Mouse (Mus musculus) fibroblast of lung, adult 2 months (primary cell): ENCODE results near the gene Tsks.

Experiments
- DNase-seq: peaks from one replicate; pipeline ENCODE4 v3.0.0-alpha.2; 2011; ENCODE audit warnings: low read depth

Tsks gene

GRCm38 (mm10) chr7:44951960-44952359, 9.0 kb downstream of the Tsks start:
- peak; percentile 62 for DNase-seq

- peak; percentile 91 for DNase-seq
Observed at GRCm38 (mm10) chr7:44952611-44953306, 9.8 kb downstream of the Tsks start.

GRCm38 (mm10) chr7:44953561-44953960, 10.6 kb downstream of the Tsks start:
- no peak for DNase-seq

DNA sequence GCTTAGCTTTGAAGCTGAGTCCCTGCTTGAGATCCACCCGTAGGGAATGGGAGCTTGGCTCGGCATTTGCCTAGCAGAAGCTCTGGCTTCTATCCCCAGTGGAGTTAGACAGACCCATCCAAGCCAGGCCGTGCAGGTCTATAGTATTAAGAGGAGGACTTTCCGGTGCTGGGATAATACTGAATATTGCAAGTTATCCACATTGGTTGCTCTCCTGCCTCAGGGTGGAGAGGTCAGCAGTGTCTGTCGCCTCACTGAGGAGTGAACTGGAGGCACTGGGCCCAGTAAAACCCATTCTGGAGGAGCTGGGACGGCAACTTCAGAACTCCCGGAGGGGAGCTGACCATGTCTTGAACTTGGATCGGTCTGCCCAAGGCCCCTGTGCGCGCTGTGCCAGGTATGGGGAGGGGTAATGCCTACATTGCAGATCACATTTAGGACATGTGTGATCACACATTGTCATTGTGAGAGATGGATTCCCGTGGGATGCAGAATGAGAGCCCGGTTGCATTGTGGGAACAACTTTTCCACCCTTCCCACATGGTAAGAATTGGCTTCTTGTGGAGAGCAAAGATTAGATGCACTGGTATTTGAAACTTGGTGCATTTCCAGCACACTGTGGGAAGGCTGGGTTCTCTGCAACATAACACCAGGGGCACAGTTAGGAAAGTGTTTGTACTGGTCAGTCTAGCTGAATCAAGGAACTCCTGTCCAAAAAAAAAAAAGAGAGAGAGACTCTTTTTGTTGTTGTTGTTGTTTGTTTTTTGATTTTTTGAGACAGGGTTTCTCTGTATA, 11.3 kb downstream of the Tsks start:
- DNase-seq = peak; percentile 86

GRCm38 (mm10) chr7:44955628-44956027, 12.6 kb downstream of the Tsks start:
- no peak for DNase-seq

DNA sequence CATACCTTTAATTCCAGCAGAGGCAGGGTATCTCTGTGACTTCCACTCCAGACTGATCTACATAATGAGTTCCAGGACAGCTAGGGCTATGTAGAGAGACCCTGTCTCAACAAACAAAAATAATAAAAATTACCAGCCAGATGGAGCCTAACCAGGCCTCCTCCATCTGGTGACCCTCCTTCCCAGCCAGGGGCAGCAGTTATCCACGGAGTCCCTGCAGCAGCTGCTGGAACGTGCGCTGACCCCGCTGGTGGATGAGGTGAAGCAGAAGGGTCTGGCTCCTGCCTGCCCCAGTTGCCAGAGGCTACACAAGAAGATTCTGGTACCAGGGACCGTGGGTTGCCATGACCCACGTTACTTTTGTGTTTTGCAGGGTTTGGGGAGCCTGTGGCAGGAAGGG, 13.3 kb downstream of the Tsks start:
- DNase-seq = no peak

GRCm38 (mm10) chr7:44957183-44957835, 14.3 kb downstream of the Tsks start:
- DNase-seq = no peak

GRCm38 (mm10) chr7:44958208-44958607, 15.2 kb downstream of the Tsks start:
- DNase-seq = no peak

DNA sequence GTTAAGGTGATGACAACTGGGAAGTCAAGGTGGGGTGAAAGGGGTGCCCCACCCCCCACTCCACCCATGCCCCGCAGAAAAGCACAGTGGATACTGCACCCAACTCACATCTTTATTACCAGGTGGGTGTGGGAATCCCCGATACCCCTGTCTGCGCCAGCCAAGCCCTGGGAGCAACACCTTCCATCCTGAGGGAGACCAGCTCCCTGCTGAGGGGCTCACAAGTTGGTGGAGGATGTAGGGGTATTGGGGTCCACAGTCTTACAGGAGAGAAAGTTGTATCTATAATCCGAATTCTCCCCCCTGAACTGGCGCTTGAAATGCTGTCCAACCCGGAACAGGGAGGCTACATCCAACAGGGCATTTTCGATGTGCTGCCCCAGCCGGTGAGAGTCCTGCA, 16.3 kb downstream of the Tsks start:
- no peak for DNase-seq

- DNase-seq = no peak
Observed at GRCm38 (mm10) chr7:44959874-44960511, 17.0 kb downstream of the Tsks start.

GRCm38 (mm10) chr7:44960512-44960910, 17.5 kb downstream of the Tsks start:
- DNase-seq = no peak

- DNase-seq = no peak
Observed at GRCm38 (mm10) chr7:44962337-44962736, 19.3 kb downstream of the Tsks start.

GRCm38 (mm10) chr7:44962831-44963230, 19.8 kb downstream of the Tsks start:
- no peak for DNase-seq

DNA sequence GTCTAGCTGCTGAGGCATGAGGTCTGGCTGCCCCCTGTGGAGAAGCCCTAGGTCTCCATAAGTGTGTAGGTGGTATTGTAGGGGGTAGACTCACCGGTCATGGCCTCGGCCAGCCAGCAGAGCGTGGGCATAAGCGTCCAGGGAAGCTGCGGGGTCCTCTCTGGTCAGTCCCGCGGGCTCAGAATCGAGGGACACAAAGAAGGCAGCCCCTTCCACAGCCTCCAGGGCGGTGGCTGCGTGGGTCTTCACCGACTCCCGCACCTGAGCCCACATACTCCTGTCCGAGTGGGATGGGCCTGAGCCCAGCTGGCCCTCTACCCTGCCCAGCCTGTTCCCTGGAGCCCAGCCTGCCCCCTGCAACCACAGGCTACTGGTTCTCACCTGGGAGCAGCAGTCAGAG, 22.0 kb downstream of the Tsks start:
- no peak for DNase-seq

DNA sequence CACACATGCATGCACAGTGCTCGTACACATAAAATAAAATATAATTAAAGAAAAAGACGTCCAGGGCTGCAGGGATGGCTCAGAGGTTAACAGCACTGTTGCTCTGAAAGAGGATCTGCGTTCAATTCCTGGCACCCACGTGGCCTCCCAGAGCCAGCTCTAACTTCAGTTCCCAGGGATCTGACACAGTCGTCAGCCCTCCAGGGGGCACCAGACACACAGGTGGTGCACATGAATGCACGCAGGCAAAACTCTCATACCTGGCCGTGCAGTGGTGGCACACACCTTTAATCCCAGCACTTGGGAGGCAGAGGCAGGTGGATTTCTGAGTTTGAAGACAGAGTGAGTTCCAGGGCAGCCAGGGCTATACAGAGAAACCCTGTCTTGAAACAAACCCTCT, 23.0 kb downstream of the Tsks start:
- DNase-seq = no peak

DNA sequence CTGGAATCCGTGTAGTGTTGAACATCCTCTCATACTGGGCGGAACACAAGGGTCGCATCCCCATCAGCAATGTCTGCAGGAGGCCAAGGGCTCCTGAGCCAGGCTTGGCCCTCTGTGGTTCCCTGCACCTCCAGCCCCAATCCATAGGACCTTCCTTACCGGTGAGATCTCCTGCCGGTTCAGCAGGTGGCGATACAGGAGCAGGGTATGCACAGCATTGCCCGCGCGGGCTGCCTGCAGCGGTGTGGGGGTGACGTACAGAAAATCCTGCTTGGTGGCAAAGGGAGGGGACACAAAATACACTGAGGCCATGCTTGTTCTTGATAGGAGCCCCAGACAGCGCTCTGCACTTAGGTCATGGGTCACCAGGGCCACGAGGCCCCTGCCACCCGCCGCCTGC, 23.6 kb downstream of the Tsks start:
- no peak for DNase-seq

- peak; percentile 68 for DNase-seq
Observed at GRCm38 (mm10) chr7:44970231-44970691, 27.3 kb downstream of the Tsks start.

GRCm38 (mm10) chr7:44971142-44971541, 28.1 kb downstream of the Tsks start:
- DNase-seq = no peak

DNA sequence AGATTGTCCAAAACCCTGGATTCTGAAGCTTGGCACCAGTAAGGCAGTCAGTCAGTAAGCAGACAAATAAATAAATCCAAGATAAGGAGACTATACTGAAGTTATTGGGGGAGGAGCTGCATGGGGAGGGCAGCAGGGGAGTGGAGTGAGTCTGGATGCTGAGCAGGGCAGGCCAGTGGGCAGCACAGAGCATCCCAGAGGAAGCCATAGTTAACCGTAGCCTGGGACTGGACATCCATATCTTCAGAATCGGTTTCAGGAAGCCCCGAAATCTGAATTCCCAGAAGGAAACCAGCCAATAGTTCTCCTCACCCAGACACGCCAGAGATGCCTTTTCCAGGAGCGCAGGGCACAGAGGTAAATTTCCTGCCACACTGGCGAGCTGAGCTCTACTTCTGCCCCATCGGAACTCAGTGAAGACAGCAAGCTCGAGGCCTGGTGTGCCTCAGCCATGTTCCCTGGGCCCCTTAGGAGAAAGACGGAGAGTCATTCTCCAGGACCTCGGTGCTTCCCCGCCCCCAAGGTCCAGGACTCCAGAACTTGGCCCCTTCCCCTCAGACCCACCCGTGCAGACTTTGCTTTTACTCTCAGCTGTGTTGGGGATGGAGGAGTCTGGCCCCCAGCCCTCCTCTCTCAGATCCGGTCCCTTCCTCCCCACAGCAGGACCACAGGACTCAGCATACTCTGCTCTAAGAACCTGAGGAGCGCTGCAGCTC, 30.6 kb downstream of the Tsks start:
- no peak for DNase-seq

- DNase-seq = peak; percentile 75
Observed at GRCm38 (mm10) chr7:44974383-44975116, 31.5 kb downstream of the Tsks start, which contains the start of gene Cpt1c. TSS of gene Cpt1c (minus strand) at chr7:44974851.

- DNase-seq = no peak
Observed at GRCm38 (mm10) chr7:44975117-44975419, 32.1 kb downstream of the Tsks start.
